Mouse (Mus musculus) thymus, postnatal 0 days (tissue): ENCODE results near the gene Kpna1. TPM values are rescaled to one million over a fixed set of nuclear protein-coding genes. Genes with fewer than 3 reads are reported as not detected.
"Not testable (repeated sequence)": the region's sequence is repeated elsewhere in the genome, so short reads cannot be mapped to it uniquely, and the experiment has no call there.

Experiments
- DNase-seq: peaks from one replicate; pipeline ENCODE4 v3.0.0-alpha.2; 2015; ENCODE audit warnings: low spot score
- polyA plus RNA-seq: library from polyadenylated mRNA; unstranded; fragments of >200 nt; fragmentation: Nextera tagmentation; extraction: Ambion mirVana; gene quantifications from 2 replicates; pipeline ENCODE4 v1.2.1, GENCODE M21; 2015

Gene Kpna1
- polyA plus RNA-seq, result 34.2 and 35.9 TPM in 2 replicates

GRCm38 (mm10) chr16:35978450-35978849 lies at the start of gene Kpna1:
Kpna1 (plus strand) TSS chr16:35978750.
- DNase-seq, result not testable (repeated sequence)

- DNase-seq, result no peak
These were observed 46.1 kb upstream of the Kpna1 start for GRCm38 (mm10) chr16:35932179-35933055.

GRCm38 (mm10) chr16:35933181-35933580 lies 45.4 kb upstream of the Kpna1 start:
- DNase-seq, result no peak

- peak; percentile 82 for DNase-seq
These were observed 40.1 kb upstream of the Kpna1 start, which contains the start of the genes Parp9 and Dtx3l for GRCm38 (mm10) chr16:35938211-35939151. Parp9 (plus strand) TSS chr16:35938470. Dtx3l (minus strand) TSS chr16:35939151.

GRCm38 (mm10) chr16:35939261-35939660 lies 39.3 kb upstream of the Kpna1 start:
- no peak for DNase-seq

GRCm38 (mm10) chr16:35939690-35940089 lies 38.9 kb upstream of the Kpna1 start:
- DNase-seq, result peak; percentile 93

- peak; percentile 47 for DNase-seq
These were observed 37.2 kb upstream of the Kpna1 start for GRCm38 (mm10) chr16:35941382-35941781.

- no peak for DNase-seq
These were observed 29.3 kb upstream of the Kpna1 start for GRCm38 (mm10) chr16:35949264-35949663.

- DNase-seq, result no peak
These were observed 27.3 kb upstream of the Kpna1 start for GRCm38 (mm10) chr16:35951216-35951615.

GRCm38 (mm10) chr16:35952628-35953130 lies 25.9 kb upstream of the Kpna1 start:
- DNase-seq, result no peak

GRCm38 (mm10) chr16:35965991-35966390 lies 12.6 kb upstream of the Kpna1 start:
- not testable (repeated sequence) for DNase-seq

- DNase-seq, result no peak
These were observed 12.0 kb upstream of the Kpna1 start for GRCm38 (mm10) chr16:35966411-35967115.

- DNase-seq, result no peak
These were observed 11.2 kb upstream of the Kpna1 start for GRCm38 (mm10) chr16:35967319-35967718.

GRCm38 (mm10) chr16:35968149-35968548 lies 10.4 kb upstream of the Kpna1 start:
- DNase-seq, result no peak

- DNase-seq, result no peak
These were observed 4.5 kb upstream of the Kpna1 start for GRCm38 (mm10) chr16:35974021-35974420.

GRCm38 (mm10) chr16:35981363-35981821 lies 2.8 kb downstream of the Kpna1 start:
- peak; percentile 100 for DNase-seq

- DNase-seq, result no peak
These were observed 4.0 kb downstream of the Kpna1 start for GRCm38 (mm10) chr16:35982506-35982901.

GRCm38 (mm10) chr16:35982902-35983516 lies 4.5 kb downstream of the Kpna1 start:
- DNase-seq, result peak; percentile 94

GRCm38 (mm10) chr16:35983517-35984101 lies 5.1 kb downstream of the Kpna1 start:
- peak; percentile 66 for DNase-seq

- no peak for DNase-seq
These were observed 5.9 kb downstream of the Kpna1 start for GRCm38 (mm10) chr16:35984471-35984870.
